Mouse (Mus musculus) brain, embryonic 14.5 days (tissue): Measurements from ENCODE around the gene Macrod2.

Experiments
- CTCF ChIP-seq: fragments of 200-500 bp; IDR thresholded peaks from 2 replicates; pipeline ENCODE4 v1.5.1; 2012; ENCODE audit warnings: inconsistent platforms, mild to moderate bottlenecking, moderate library complexity, borderline replicate concordance; ENCODE audit not compliant: insufficient read depth, insufficient read length; ENCODE audit errors: extremely low read depth
- POLR2A ChIP-seq: fragments of 200-500 bp; IDR thresholded peaks from 2 replicates; pipeline ENCODE4 v1.6.1; 2012; ENCODE audit warnings: mild to moderate bottlenecking, inconsistent platforms, borderline replicate concordance; ENCODE audit not compliant: poor library complexity, insufficient read depth, insufficient read length, severe bottlenecking; ENCODE audit errors: extremely low read depth

DNA sequence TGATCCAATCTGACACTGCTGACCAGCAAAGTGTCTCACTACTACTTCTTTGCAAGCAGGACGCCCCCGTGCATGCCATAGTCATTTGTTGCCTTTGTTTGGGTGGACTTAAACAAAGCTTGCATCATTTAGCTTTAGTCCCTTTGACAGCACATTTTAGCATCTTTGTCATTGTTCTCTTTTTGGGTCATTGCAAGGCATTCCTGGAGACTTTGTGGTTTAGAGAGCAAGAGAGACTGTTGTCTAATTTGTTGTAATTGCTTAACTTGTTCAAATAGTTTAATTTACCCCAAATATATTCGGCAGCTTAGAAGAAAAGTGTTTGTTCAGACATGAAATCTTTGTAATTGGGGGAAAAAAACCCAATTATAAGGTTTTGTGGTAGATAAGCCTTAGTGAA is 511.0 kb downstream of the Macrod2 start:
- TF ChIP-seq POLR2A: no peak
- TF ChIP-seq CTCF: no peak
